In the genomic region with DNA sequence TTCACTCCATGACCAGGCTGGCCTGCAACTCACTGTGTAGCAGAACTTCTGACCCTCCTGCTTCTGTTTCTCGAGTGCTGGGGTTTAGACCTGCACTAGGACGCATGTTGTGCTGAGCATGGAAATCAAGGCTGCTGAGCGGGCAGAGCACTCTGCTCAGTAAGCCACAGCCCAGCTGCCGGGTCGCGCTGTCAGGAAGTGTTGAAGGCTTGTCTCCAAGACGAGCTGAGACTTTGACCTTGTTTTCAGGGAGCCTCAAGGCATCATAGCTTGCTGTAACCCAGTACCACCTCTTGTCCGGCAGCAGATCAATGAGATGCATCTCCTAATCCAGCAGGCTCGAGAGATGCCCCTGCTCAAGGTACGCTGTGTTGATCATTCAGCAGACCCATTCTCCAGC, we compare ENCODE assay signal across 15 mouse cellular contexts. TPM values are rescaled to one million over a fixed set of nuclear protein-coding genes. Genes with fewer than 3 reads are reported as not detected.
"Had no signal": no experiment of that assay in that cellular context is flagged by ENCODE, and none has a peak within 500 bp of the region (broad histone marks: within the 10 kb centered on the region; RNA-seq: fewer than 3 reads in every experiment).

No protein-coding gene starts in this region.

- H3K9me3 ChIP-seq: embryonic facial prominence, embryonic 10.5 days; embryonic facial prominence, embryonic 12.5 days; embryonic facial prominence, embryonic 13.5 days; embryonic facial prominence, embryonic 15.5 days; forebrain, embryonic 10.5 days; forebrain, embryonic 12.5 days; forebrain, embryonic 13.5 days; forebrain, embryonic 15.5 days had no signal

- H3K4me2 ChIP-seq: embryonic facial prominence, embryonic 12.5 days; embryonic facial prominence, embryonic 13.5 days; embryonic facial prominence, embryonic 15.5 days; forebrain, embryonic 12.5 days; forebrain, embryonic 13.5 days; forebrain, embryonic 15.5 days had no signal

- H3K4me1 ChIP-seq: embryonic facial prominence, embryonic 10.5 days; embryonic facial prominence, embryonic 12.5 days; embryonic facial prominence, embryonic 13.5 days; embryonic facial prominence, embryonic 15.5 days; forebrain, embryonic 10.5 days; forebrain, embryonic 12.5 days; forebrain, embryonic 13.5 days; forebrain, embryonic 15.5 days had no signal

- H3K27ac ChIP-seq: embryonic facial prominence, embryonic 10.5 days; embryonic facial prominence, embryonic 12.5 days; embryonic facial prominence, embryonic 13.5 days; embryonic facial prominence, embryonic 15.5 days; forebrain, embryonic 10.5 days; forebrain, embryonic 12.5 days; forebrain, embryonic 13.5 days; forebrain, embryonic 15.5 days; gastrocnemius, adult 2 months; heart, adult 2 months had no signal

- H3K9ac ChIP-seq: embryonic facial prominence, embryonic 12.5 days; embryonic facial prominence, embryonic 13.5 days; embryonic facial prominence, embryonic 15.5 days; forebrain, embryonic 12.5 days; forebrain, embryonic 13.5 days; forebrain, embryonic 15.5 days; forebrain, postnatal 0 days had no signal

- H3K27me3 ChIP-seq: embryonic facial prominence, embryonic 12.5 days; embryonic facial prominence, embryonic 13.5 days; embryonic facial prominence, embryonic 15.5 days; forebrain, embryonic 12.5 days; forebrain, embryonic 13.5 days; forebrain, embryonic 15.5 days had no signal

- H3K4me3 ChIP-seq: embryonic facial prominence, embryonic 10.5 days; embryonic facial prominence, embryonic 12.5 days; embryonic facial prominence, embryonic 13.5 days; embryonic facial prominence, embryonic 15.5 days; erythroblast, embryonic 14.5 days; forebrain, embryonic 10.5 days; forebrain, embryonic 12.5 days; forebrain, embryonic 13.5 days; forebrain, embryonic 15.5 days; gastrocnemius, adult 2 months; heart, adult 2 months had no signal

- ATAC-seq: forebrain, embryonic 13.5 days; forebrain, embryonic 14.5 days; forebrain, embryonic 15.5 days; forebrain, embryonic 16.5 days; forebrain, postnatal 0 days had no signal

RNA-seq across cellular contexts. Expression of a gene that starts 32.2 kb away (rescaled TPM):
- polyA plus RNA-seq: embryonic facial prominence, embryonic 10.5 days; embryonic facial prominence, embryonic 11.5 days; forebrain, embryonic 10.5 days; forebrain, embryonic 14.5 days; forebrain, postnatal 0 days had no signal
